Mouse (Mus musculus): Measurements from ENCODE around the gene Prmt7. TPM values are rescaled to one million over a fixed set of nuclear protein-coding genes. Genes with fewer than 3 reads are reported as not detected.

Gene Prmt7
- polyA plus RNA-seq, 1 experiment from 2014 or later, result 57.8 TPM

DNA sequence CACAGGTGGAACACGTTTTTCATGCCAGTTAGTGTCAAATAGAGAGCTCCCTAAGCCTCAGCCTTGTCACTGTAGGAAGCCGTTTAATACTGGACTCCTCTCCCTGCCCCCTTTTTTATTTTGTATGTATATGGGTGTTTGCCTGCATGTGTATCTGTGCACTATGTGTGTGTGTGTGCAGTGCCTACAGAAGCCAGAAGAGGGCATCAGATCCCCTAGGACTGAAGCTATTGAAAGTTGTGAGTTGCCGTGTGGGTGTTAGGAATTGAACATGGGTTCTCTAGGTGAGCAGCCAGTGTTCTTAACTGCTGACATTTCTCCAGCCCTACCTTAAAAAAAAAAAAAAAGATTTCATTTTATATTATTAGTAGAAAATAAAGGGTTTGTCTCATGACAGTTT lies 89.0 kb downstream of the Prmt7 start:
- no peak overlapping the region for H3K9ac ChIP-seq (replicated peaks)
- no peak overlapping the region for H3K4me2 ChIP-seq (replicated peaks)
- no peak overlapping the region for H3K4me3 ChIP-seq (replicated peaks)
- peaks cover 22% of the 10 kb centered on the region for H3K4me1 ChIP-seq (replicated peaks)
- H3K9me3 ChIP-seq, result no peaks in the 10 kb centered on the region
- ATAC-seq, result no peak
- no peak overlapping the region for H3K27ac ChIP-seq
- no peaks in the 10 kb centered on the region for H3K36me3 ChIP-seq
- no peaks in the 10 kb centered on the region for H3K27me3 ChIP-seq
- 90% methylated on average over 3 of the region's 3 CpGs for WGBS

DNA sequence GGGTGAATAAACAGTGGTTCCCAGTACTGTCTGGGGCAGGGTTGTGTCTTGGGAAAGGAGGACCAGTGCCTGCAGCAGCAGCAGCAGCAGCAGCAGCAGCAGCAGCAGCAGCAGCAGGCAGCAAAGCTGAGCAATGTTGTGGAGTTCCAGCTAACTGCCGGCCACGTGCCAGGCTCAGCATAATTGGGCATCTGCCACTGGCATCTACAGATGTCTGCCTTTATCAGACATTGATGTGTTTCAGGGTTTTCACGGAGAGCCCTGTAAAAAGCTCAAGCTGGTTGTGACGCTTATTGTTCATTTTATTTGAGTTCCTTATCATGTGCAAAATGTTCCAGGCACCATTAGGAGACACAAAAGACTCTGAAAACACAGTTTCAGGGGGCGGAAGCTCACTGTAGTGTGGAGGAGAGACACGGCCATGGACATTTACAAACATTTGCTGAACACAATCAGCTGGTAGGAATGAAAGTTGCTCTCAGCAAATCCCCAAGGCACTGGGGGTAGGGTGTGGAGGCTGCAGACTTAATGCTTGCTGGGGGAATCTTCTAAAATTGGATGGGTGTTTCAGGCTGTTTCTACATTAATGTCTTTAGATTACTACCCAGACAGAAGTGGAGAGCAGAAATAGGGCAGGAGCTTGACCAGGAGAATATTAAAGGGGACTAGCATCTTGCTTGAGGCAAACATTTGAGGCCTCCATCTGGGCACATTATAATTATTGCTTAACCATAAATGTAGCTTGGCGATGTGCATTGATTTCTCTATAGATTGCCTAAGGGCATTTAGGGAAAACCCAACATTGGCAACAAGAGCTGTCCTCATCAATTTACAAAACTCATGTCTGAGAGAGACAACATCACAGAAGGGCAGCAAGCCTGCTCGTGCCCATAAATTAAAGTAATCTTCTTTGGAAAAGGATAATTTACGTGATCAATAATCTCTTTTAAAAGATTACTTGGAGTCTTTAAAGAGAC lies 90.3 kb downstream of the Prmt7 start:
- Histone ChIP-seq H3K9me3 (no peaks in the 10 kb centered on the region), H3K36me3 (no peaks in the 10 kb centered on the region), H3K9ac (replicated peaks) (no peak overlapping the region), H3K4me2 (replicated peaks) (0 out of 2 replicates have a peak overlapping the region, but pooled peaks have one; percentile 11), H3K4me1 (replicated peaks) (peaks cover 22% of the 10 kb centered on the region), H3K27me3 (no peaks in the 10 kb centered on the region), H3K27ac (peak overlapping the region; percentile 41), H3K4me3 (replicated peaks) (no peak overlapping the region)
- ATAC-seq, result peak; percentile 58; the same call in 1 of the 2 replicates
- WGBS, result 45% methylated on average over 9 of the region's 9 CpGs

Other genes starting within 250 kb of the Prmt7 start
- gene Slc12a4, start 244.8 kb upstream of the Prmt7 start, polyA plus RNA-seq (2015; fragmentation: Nextera tagmentation; extraction: Ambion mirVana), result 5.2 and 5.6 TPM in 2 replicates
- not detected in 2 replicates for gene Dpep3, start 231.5 kb upstream of the Prmt7 start, polyA plus RNA-seq (2015; fragmentation: Nextera tagmentation; extraction: Ambion mirVana)
- 19.3 and 23.0 TPM in 2 replicates for gene Dus2, start 219.6 kb upstream of the Prmt7 start, polyA plus RNA-seq (2015; fragmentation: Nextera tagmentation; extraction: Ambion mirVana)
- gene Dpep2nb, start 205.0 kb upstream of the Prmt7 start, polyA plus RNA-seq (2015; fragmentation: Nextera tagmentation; extraction: Ambion mirVana), result not detected in 2 replicates
- 19.1 and 20.6 TPM in 2 replicates for gene Ddx28, start 199.1 kb upstream of the Prmt7 start, polyA plus RNA-seq (2015; fragmentation: Nextera tagmentation; extraction: Ambion mirVana)
- gene Nfatc3, start 152.1 kb upstream of the Prmt7 start, polyA plus RNA-seq (2015; fragmentation: Nextera tagmentation; extraction: Ambion mirVana), result 3.9 and 4.4 TPM in 2 replicates
- 0.09 TPM in 1 of 2 replicates, not detected in the other for gene Esrp2, start 74.0 kb upstream of the Prmt7 start, polyA plus RNA-seq (2015; fragmentation: Nextera tagmentation; extraction: Ambion mirVana)
- 16.8 and 18.4 TPM in 2 replicates for gene Pla2g15, start 60.5 kb upstream of the Prmt7 start, polyA plus RNA-seq (2015; fragmentation: Nextera tagmentation; extraction: Ambion mirVana)
- gene Slc7a6, start 42.1 kb upstream of the Prmt7 start, polyA plus RNA-seq (2015; fragmentation: Nextera tagmentation; extraction: Ambion mirVana), result 76.0 and 81.0 TPM in 2 replicates
- gene Slc7a6os, start within 50 bp of the Prmt7 start, polyA plus RNA-seq (2015; fragmentation: Nextera tagmentation; extraction: Ambion mirVana), result 36.6 and 42.6 TPM in 2 replicates
- 44.4 and 45.3 TPM in 2 replicates for gene Smpd3, start 127.1 kb downstream of the Prmt7 start, polyA plus RNA-seq (2015; fragmentation: Nextera tagmentation; extraction: Ambion mirVana)
- 44.4 and 46.9 TPM in 2 replicates for gene Zfp90, start 204.4 kb downstream of the Prmt7 start, polyA plus RNA-seq (2015; fragmentation: Nextera tagmentation; extraction: Ambion mirVana)

All from midbrain, embryonic 13.5 days (tissue).